Mouse (Mus musculus) cerebellum, adult 2 months (tissue): Measurements from ENCODE around the gene Tbccd1. TPM values are rescaled to one million over a fixed set of nuclear protein-coding genes. Genes with fewer than 3 reads are reported as not detected.
"Not testable (repeated sequence)": the region's sequence is repeated elsewhere in the genome, so short reads cannot be mapped to it uniquely, and the experiment has no call there.

Source experiments
- DNase-seq, 2 experiments: peaks; one replicate each; pipeline ENCODE4 v3.0.0; 2021
- H3K27ac ChIP-seq: fragments of 200-500 bp; 2 replicates; pipeline ENCODE4 v1.5.1; 2012; ENCODE audit warnings: low read length, control low read depth, inconsistent platforms; ENCODE audit not compliant: insufficient read depth
- H3K27me3 ChIP-seq: fragments of 200-500 bp; 2 replicates; pipeline ENCODE4 v1.6.1; 2012; ENCODE audit warnings: inconsistent platforms, mild to moderate bottlenecking, low read length, moderate library complexity; ENCODE audit not compliant: control insufficient read depth, insufficient read depth
- H3K4me1 ChIP-seq: fragments of 200-500 bp; 2 replicates; pipeline ENCODE4 v1.6.1; 2011; ENCODE audit warnings: low read length; ENCODE audit not compliant: control insufficient read depth, insufficient read depth
- H3K4me3 ChIP-seq: fragments of 200-500 bp; replicated peaks from 2 replicates; pipeline ENCODE3; 2011; ENCODE audit warnings: mild to moderate bottlenecking, low read depth, low read length, control low read depth; ENCODE audit not compliant: insufficient read depth
- CTCF ChIP-seq: fragments of 200-500 bp; IDR thresholded peaks from 2 replicates; pipeline ENCODE4 v1.5.1; 2011; ENCODE audit warnings: low read depth, mild to moderate bottlenecking, control low read depth, low read length, moderate library complexity, borderline replicate concordance; ENCODE audit not compliant: insufficient read depth
- POLR2A ChIP-seq: fragments of 200-500 bp; IDR thresholded peaks from 2 replicates; pipeline ENCODE4 v1.6.1; 2011; ENCODE audit warnings: low read length, control low read depth, borderline replicate concordance; ENCODE audit not compliant: insufficient read depth
- WGBS: fragments of 180-500 bp; shearing (Covaris S2); methylation state at CpG from one replicate; pipeline ENCODE4 v1.1.7; 2018; 5-methylcytosine and 5-hydroxymethylcytosine counted together
- polyA plus RNA-seq: library from polyadenylated mRNA; depleted of rRNA; stranded (reverse); fragments of >200 nt; gene quantifications from 2 replicates; pipeline ENCODE4 v1.2.3, GENCODE M21; 2012

Gene Tbccd1
- polyA plus RNA-seq, 1 experiment = 20.2 TPM

GRCm38 (mm10) chr16:22798520-22798919 is 58.9 kb downstream of the Tbccd1 start:
- H3K4me3 ChIP-seq = no peak overlapping the region
- peaks cover 33% of the 10 kb centered on the region for H3K4me1 ChIP-seq
- 41% methylated on average over 3 of the region's 3 CpGs for WGBS
- no peaks in the 10 kb centered on the region for H3K27me3 ChIP-seq
- DNase-seq = no peak
- no peak for TF ChIP-seq CTCF
- TF ChIP-seq POLR2A = no peak
- H3K27ac ChIP-seq = peak overlapping the region; percentile 89

DNA sequence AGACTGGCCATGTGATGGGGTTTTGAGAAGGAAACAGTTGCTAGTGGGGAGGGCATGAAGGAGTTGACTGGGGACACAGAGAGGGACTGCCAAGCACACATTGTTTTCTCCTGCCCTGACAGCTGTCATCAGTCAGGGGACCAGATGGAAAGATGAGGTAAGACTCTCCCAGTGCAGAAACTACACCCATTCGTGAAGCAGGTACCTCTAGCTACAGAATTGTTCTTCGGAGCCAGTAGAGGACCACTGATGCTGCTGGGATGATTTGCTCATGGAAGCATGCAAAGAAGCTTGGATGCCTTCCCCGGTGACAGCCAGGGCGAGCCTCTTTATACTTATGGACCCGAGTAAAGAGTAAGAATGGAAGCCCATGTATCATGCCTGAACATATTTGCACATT is 59.9 kb downstream of the Tbccd1 start:
- DNase-seq = peak; percentile 85 to 95
- H3K4me3 ChIP-seq = no peak overlapping the region
- WGBS = 10% methylated on average over 5 of the region's 5 CpGs
- TF ChIP-seq POLR2A = peak; percentile 38; the same call in 1 of the 2 replicates
- 0 out of 2 replicates have a peak, but pooled peaks have one; percentile 1 for TF ChIP-seq CTCF
- H3K27ac ChIP-seq = peak overlapping the region; percentile 89
- peaks cover 33% of the 10 kb centered on the region for H3K4me1 ChIP-seq
- H3K27me3 ChIP-seq = no peaks in the 10 kb centered on the region

DNA sequence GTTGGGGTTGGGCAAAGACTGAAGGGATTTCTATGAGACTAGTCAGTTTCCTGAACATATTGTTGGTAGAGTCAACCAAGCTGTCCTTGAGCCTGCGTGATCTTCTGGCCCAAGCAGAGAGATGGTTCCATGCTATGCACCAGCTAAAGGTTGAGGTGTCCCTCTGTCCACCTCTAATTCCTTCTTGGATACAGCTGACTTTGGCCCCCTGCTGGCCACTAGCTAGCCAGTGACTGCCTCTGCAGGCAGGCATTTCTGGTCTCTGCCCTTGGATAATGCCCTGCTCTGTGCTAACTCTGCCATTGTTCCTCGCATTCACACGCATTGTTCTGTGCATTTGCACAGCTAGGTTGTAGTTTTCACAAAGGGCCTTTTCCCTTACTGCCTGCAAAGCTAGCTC is 62.0 kb downstream of the Tbccd1 start:
- Histone ChIP-seq H3K4me1 (peaks cover 46% of the 10 kb centered on the region), H3K4me3 (no peak overlapping the region), H3K27me3 (no peaks in the 10 kb centered on the region), H3K27ac (peak overlapping the region; percentile 5; the same call in 1 of the 2 replicates)
- no peak for TF ChIP-seq POLR2A
- TF ChIP-seq CTCF = 0 out of 2 replicates have a peak, but pooled peaks have one; percentile 23
- DNase-seq = peak in 1 of 2 experiments; percentile 44
- WGBS = 89% methylated on average over 3 of the region's 3 CpGs

- H3K27me3 ChIP-seq = no peaks in the 10 kb centered on the region
- peaks cover 33% of the 10 kb centered on the region for H3K4me1 ChIP-seq
- peak; percentile 52 to 61 for DNase-seq
- no peak for TF ChIP-seq POLR2A
- TF ChIP-seq CTCF = no peak
- 5% methylated on average over 2 of the region's 2 CpGs for WGBS
- no peak overlapping the region for H3K4me3 ChIP-seq
- H3K27ac ChIP-seq = peak overlapping the region; percentile 59; the same call in 1 of the 2 replicates
Measured at GRCm38 (mm10) chr16:22791235-22791634, 66.2 kb downstream of the Tbccd1 start.

DNA sequence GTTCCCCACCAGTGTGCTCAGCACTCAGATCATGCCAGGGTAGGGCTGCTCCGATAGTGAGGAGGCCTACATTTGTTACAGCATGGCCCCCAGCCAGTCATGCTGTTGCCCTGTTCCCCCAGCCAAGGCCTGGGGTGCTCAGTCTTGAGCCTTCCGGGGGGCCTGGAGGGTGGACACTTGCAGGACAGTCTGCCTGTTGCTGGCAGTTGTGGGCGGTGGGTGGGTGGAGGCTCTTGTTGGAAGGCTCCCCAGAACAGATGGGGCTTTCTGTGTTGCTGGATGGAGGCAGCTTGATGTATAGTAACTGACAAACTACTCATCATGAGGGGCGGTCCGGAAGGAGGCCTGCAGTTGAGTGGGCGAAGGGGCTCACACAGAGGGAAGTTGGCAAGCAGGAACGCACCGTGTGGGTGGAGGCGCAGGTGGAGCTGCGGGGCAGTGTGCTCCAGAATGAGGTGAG is 67.5 kb downstream of the Tbccd1 start:
- H3K4me1 ChIP-seq = peaks cover 24% of the 10 kb centered on the region
- DNase-seq = peak; percentile 67 to 74
- peak overlapping the region; percentile 56; the same call in 1 of the 2 replicates for H3K27ac ChIP-seq
- 7% methylated on average over 10 of the region's 10 CpGs for WGBS
- no peaks in the 10 kb centered on the region for H3K27me3 ChIP-seq
- no peak overlapping the region for H3K4me3 ChIP-seq
- TF ChIP-seq CTCF = no peak
- TF ChIP-seq POLR2A = no peak

GRCm38 (mm10) chr16:22782686-22783085 is 74.8 kb downstream of the Tbccd1 start:
- Histone ChIP-seq H3K4me1 (peaks cover 7% of the 10 kb centered on the region), H3K27me3 (no peaks in the 10 kb centered on the region), H3K4me3 (no peak overlapping the region), H3K27ac (no peak overlapping the region)
- DNase-seq = no peak
- WGBS = 78% methylated on average over 5 of the region's 5 CpGs
- no peak for TF ChIP-seq CTCF
- TF ChIP-seq POLR2A = no peak

- TF ChIP-seq POLR2A = no peak
- no peak for TF ChIP-seq CTCF
- Histone ChIP-seq H3K27me3 (no peaks in the 10 kb centered on the region), H3K4me1 (peaks cover 7% of the 10 kb centered on the region), H3K27ac (peak overlapping the region; percentile 1), H3K4me3 (no peak overlapping the region)
- peak; percentile 64 to 77 for DNase-seq
- WGBS = 15% methylated on average over 3 of the region's 3 CpGs
Measured at GRCm38 (mm10) chr16:22779228-22779835, 78.1 kb downstream of the Tbccd1 start.

GRCm38 (mm10) chr16:22778296-22778695 is 79.2 kb downstream of the Tbccd1 start:
- not testable (repeated sequence) for H3K27ac ChIP-seq, H3K27me3 ChIP-seq, DNase-seq, H3K4me1 ChIP-seq, H3K4me3 ChIP-seq
- WGBS = 99% methylated on average over 12 of the region's 12 CpGs
